Comparison of ENCODE assay signal across 32 mouse cellular contexts in genomic region chr19:30206981-30207380, GRCm38 (mm10). TPM values are rescaled to one million over a fixed set of nuclear protein-coding genes. Genes with fewer than 3 reads are reported as not detected.
DNase-seq lines count a peak whose midpoint lies in the region; ATAC-seq and TF ChIP-seq lines count a peak whose summit lies in the region.
"Had no signal": no experiment of that assay in that cellular context is flagged by ENCODE, and none has a peak within 500 bp of the region (broad histone marks: within the 10 kb centered on the region; RNA-seq: fewer than 3 reads in every experiment).

No protein-coding gene starts in this region.

- no peak overlapping the region for H3K27ac ChIP-seq in kidney, adult 2 months (ENCODE audit: insufficient read depth, low read depth, low read length)
- no peak overlapping the region for H3K27ac ChIP-seq in intestine, embryonic 16.5 days (ENCODE audit: low read length)
- no peak overlapping the region for H3K27ac ChIP-seq in stomach, embryonic 15.5 days
- H3K27ac ChIP-seq in heart, embryonic 11.5 days (ENCODE audit: low read depth, low read length) = no peak overlapping the region
- H3K27ac ChIP-seq: forebrain, embryonic 10.5 days; gastrocnemius, adult 2 months; heart, embryonic 15.5 days; hindbrain, embryonic 14.5 days; hindbrain, postnatal 0 days had no signal

- DNase-seq in kidney, adult 2 months = peak; percentile 9
- DNase-seq in kidney, postnatal 14 days = no peak
- DNase-seq in heart, postnatal 10 days = no peak
- DNase-seq: adrenal gland, postnatal 10 days; adrenal gland, postnatal 36 days; B cell, adult 2 months; cerebellum, adult 18-20 months; cerebellum, adult 9-10 months; cerebellum, postnatal 14 days; forebrain, postnatal 0 days; gastrocnemius, adult 2 months; gastrocnemius, postnatal 14 days; heart, postnatal 14 days; heart, postnatal 4 days had no signal

- WGBS in kidney, adult 2 months = 61% methylated on average over 1 of the region's 1 CpGs
- WGBS in intestine, embryonic 16.5 days = 60% methylated on average over 1 of the region's 1 CpGs
- WGBS in stomach, embryonic 15.5 days = 54% methylated on average over 1 of the region's 1 CpGs
- 58% methylated on average over 1 of the region's 1 CpGs for WGBS in heart, embryonic 11.5 days (ENCODE audit: insufficient replicate concordance)

- H3K27me3 ChIP-seq in kidney, adult 2 months (replicated peaks; ENCODE audit: control insufficient read depth, insufficient read depth, low read length) = no peaks in the 10 kb centered on the region
- H3K27me3 ChIP-seq in intestine, embryonic 16.5 days (replicated peaks; ENCODE audit: control insufficient read depth, insufficient read depth, low read length) = no peaks in the 10 kb centered on the region
- H3K27me3 ChIP-seq in stomach, embryonic 15.5 days (replicated peaks) = no peaks in the 10 kb centered on the region
- H3K27me3 ChIP-seq in heart, embryonic 11.5 days (ENCODE audit: control insufficient read depth, insufficient read depth, low read length) = no peaks in the 10 kb centered on the region
- H3K27me3 ChIP-seq: CH12.LX; heart, embryonic 12.5 days; heart, embryonic 15.5 days had no signal

- no peak for TF ChIP-seq CTCF in kidney, adult 2 months (conservative IDR thresholded peaks at IDR 0.05; ENCODE audit: insufficient read depth, insufficient read length, low read depth, low read length)

- intact Hi-C loops in heart, postnatal 10 days (cut with DNase I) = loop anchor here (10.0 kb wide), 1 partner anchor 222 kb away; no protein-coding TSS in a partner anchor

- no peaks in the 10 kb centered on the region for H3K9me3 ChIP-seq in intestine, embryonic 16.5 days (ENCODE audit: control insufficient read depth, low read length)
- no peaks in the 10 kb centered on the region for H3K9me3 ChIP-seq in stomach, embryonic 15.5 days
- H3K9me3 ChIP-seq in heart, embryonic 11.5 days (replicated peaks; ENCODE audit: control insufficient read depth, low read length) = no peaks in the 10 kb centered on the region
- H3K9me3 ChIP-seq: forebrain, embryonic 10.5 days; G1E; heart, embryonic 12.5 days; heart, embryonic 15.5 days had no signal

- ATAC-seq in intestine, embryonic 16.5 days = peak; percentile 74
- ATAC-seq in stomach, embryonic 15.5 days (ENCODE audit: insufficient read depth, low FRiP score, low read depth) = peak; percentile 70
- no peak for ATAC-seq in heart, embryonic 11.5 days (replicated peaks; ENCODE audit: insufficient number of reproducible peaks, low FRiP score, low TSS enrichment)
- ATAC-seq: forebrain, embryonic 14.5 days; forebrain, postnatal 0 days; hindbrain, postnatal 0 days; Patski had no signal

- H3K4me3 ChIP-seq in kidney, adult 2 months (ENCODE audit: insufficient read depth, low read depth, low read length) = no peak overlapping the region
- H3K4me3 ChIP-seq in intestine, embryonic 16.5 days (ENCODE audit: low read length) = no peak overlapping the region
- no peak overlapping the region for H3K4me3 ChIP-seq in stomach, embryonic 15.5 days (replicated peaks)
- H3K4me3 ChIP-seq in heart, embryonic 11.5 days (ENCODE audit: low read depth, low read length) = no peak overlapping the region
- H3K4me3 ChIP-seq: forebrain, embryonic 10.5 days; gastrocnemius, adult 2 months; heart, embryonic 12.5 days; heart, embryonic 15.5 days had no signal

- H3K4me1 ChIP-seq in kidney, adult 2 months (ENCODE audit: control insufficient read depth, insufficient read depth, low read length) = no peaks in the 10 kb centered on the region
- no peaks in the 10 kb centered on the region for H3K4me1 ChIP-seq in intestine, embryonic 16.5 days (ENCODE audit: control insufficient read depth, insufficient read depth, low read length)
- H3K4me1 ChIP-seq in stomach, embryonic 15.5 days = no peaks in the 10 kb centered on the region
- peaks cover 3% of the 10 kb centered on the region for H3K4me1 ChIP-seq in heart, embryonic 11.5 days (ENCODE audit: control insufficient read depth, insufficient read depth, low read length)
- H3K4me1 ChIP-seq: forebrain, embryonic 10.5 days; heart, embryonic 15.5 days had no signal

- H3K36me3 ChIP-seq in kidney, adult 2 months (ENCODE audit: control insufficient read depth, insufficient read depth, low read length) = no peaks in the 10 kb centered on the region
- no peaks in the 10 kb centered on the region for H3K36me3 ChIP-seq in intestine, embryonic 16.5 days (ENCODE audit: control insufficient read depth, insufficient read depth, low read length)
- no peaks in the 10 kb centered on the region for H3K36me3 ChIP-seq in stomach, embryonic 15.5 days
- no peaks in the 10 kb centered on the region for H3K36me3 ChIP-seq in heart, embryonic 11.5 days (ENCODE audit: control insufficient read depth, insufficient read depth, low read length)
- H3K36me3 ChIP-seq: forebrain, embryonic 10.5 days; G1E; heart, embryonic 12.5 days; heart, embryonic 15.5 days had no signal

- no peak overlapping the region for H3K9ac ChIP-seq in intestine, embryonic 16.5 days (ENCODE audit: low read depth, low read length)
- H3K9ac ChIP-seq in stomach, embryonic 15.5 days = no peak overlapping the region
- no peak overlapping the region for H3K9ac ChIP-seq in heart, embryonic 11.5 days (ENCODE audit: low read depth, low read length)
- H3K9ac ChIP-seq: forebrain, postnatal 0 days; heart, embryonic 12.5 days; heart, embryonic 15.5 days; hindbrain, embryonic 14.5 days had no signal

- TF ChIP-seq POLR2A in kidney, adult 2 months (IDR thresholded peaks at IDR 0.05; ENCODE audit: low read depth, low read length) = no peak

- no peak overlapping the region for H3K4me2 ChIP-seq in intestine, embryonic 16.5 days (ENCODE audit: low read depth, low read length)
- no peak overlapping the region for H3K4me2 ChIP-seq in stomach, embryonic 15.5 days
- no peak overlapping the region for H3K4me2 ChIP-seq in heart, embryonic 11.5 days
- H3K4me2 ChIP-seq: heart, embryonic 12.5 days; heart, embryonic 15.5 days; hindbrain, embryonic 14.5 days had no signal

RNA-seq across cellular contexts. Expression of gene Mbl2, which starts 25.8 kb away (rescaled TPM):
- polyA plus RNA-seq in kidney, adult 2 months (2012; rRNA removed) = 0.59 and 0.73 TPM in 2 replicates
- 0.12 and 0.16 TPM in 2 replicates for polyA plus RNA-seq in intestine, embryonic 16.5 days (2015; fragmentation: Nextera tagmentation; extraction: Ambion mirVana)
- polyA plus RNA-seq in stomach, embryonic 15.5 days (2015; fragmentation: Nextera tagmentation; extraction: Ambion mirVana) = 0.12 TPM in 1 of 2 replicates, not detected in the other
- total RNA-seq in heart, postnatal 10 days (2021) = not detected
- polyA plus RNA-seq in heart, embryonic 11.5 days (2014; fragmentation: Nextera tagmentation; extraction: Ambion mirVana) = not detected in 2 replicates
- total RNA-seq: adrenal gland, adult 18-20 months; adrenal gland, postnatal 36 days; CH12.LX; forebrain, postnatal 0 days; G1E; gastrocnemius, adult 2 months; gastrocnemius, postnatal 14 days; heart, adult 8-10 months; heart, postnatal 14 days; heart, postnatal 4 days; hindbrain, postnatal 0 days had no signal
- polyA plus RNA-seq: embryonic facial prominence, embryonic 11.5 days; embryonic facial prominence, embryonic 14.5 days; forebrain, embryonic 10.5 days; forebrain, embryonic 14.5 days; forebrain, postnatal 0 days; frontal cortex, adult 2 months; G1E; heart, embryonic 12.5 days; heart, embryonic 15.5 days; hindbrain, embryonic 11.5 days; hindbrain, embryonic 14.5 days; Patski had no signal

RNA-seq across cellular contexts. Expression of gene Gldc, which starts 31.8 kb away (rescaled TPM):
- 65.0 and 74.2 TPM in 2 replicates for polyA plus RNA-seq in kidney, adult 2 months (2012; rRNA removed)
- 0.75 and 1.3 TPM in 2 replicates for polyA plus RNA-seq in intestine, embryonic 16.5 days (2015; fragmentation: Nextera tagmentation; extraction: Ambion mirVana)
- 4.7 and 5.3 TPM in 2 replicates for polyA plus RNA-seq in stomach, embryonic 15.5 days (2015; fragmentation: Nextera tagmentation; extraction: Ambion mirVana)
- total RNA-seq in heart, postnatal 10 days (2021) = under 1 TPM; 0.10 to 0.24 TPM
- polyA plus RNA-seq in heart, embryonic 11.5 days (2014; fragmentation: Nextera tagmentation; extraction: Ambion mirVana) = 5.0 and 5.6 TPM in 2 replicates
- polyA plus RNA-seq: G1E had no signal
